Mouse (Mus musculus) midbrain, embryonic 12.5 days (tissue): ENCODE data around the gene Cfap54. TPM values are rescaled to one million over a fixed set of nuclear protein-coding genes. Genes with fewer than 3 reads are reported as not detected.

Experiments
- ATAC-seq: fragments of 200-750 bp; cut with Nextera tagmentation; 2 replicates; pipeline ENCODE4 v1.8.0; 2017; ENCODE audit warnings: low read depth, moderate TSS enrichment, moderate library complexity; ENCODE audit not compliant: low FRiP score
- H3K27ac ChIP-seq: fragments of 300-500 bp; sonication (generic); replicated peaks from 2 replicates; pipeline ENCODE4 v1.5.1; 2016; ENCODE audit warnings: mild to moderate bottlenecking
- H3K27me3 ChIP-seq: fragments of 300-500 bp; sonication (generic); 2 replicates; pipeline ENCODE4 v1.6.1; 2016; ENCODE audit warnings: mild to moderate bottlenecking
- H3K36me3 ChIP-seq: fragments of 300-500 bp; sonication (generic); 2 replicates; pipeline ENCODE4 v1.6.1; 2016
- H3K4me1 ChIP-seq: fragments of 300-500 bp; sonication (generic); 2 replicates; pipeline ENCODE4 v1.6.1; 2016
- H3K4me2 ChIP-seq: fragments of 300-500 bp; sonication (generic); replicated peaks from 2 replicates; pipeline ENCODE4 v1.6.1; 2016; ENCODE audit warnings: mild to moderate bottlenecking, moderate library complexity
- H3K4me3 ChIP-seq: fragments of 300-500 bp; sonication (generic); 2 replicates; pipeline ENCODE4 v1.5.1; 2016; ENCODE audit warnings: mild to moderate bottlenecking
- H3K9ac ChIP-seq: fragments of 300-500 bp; sonication (generic); replicated peaks from 2 replicates; pipeline ENCODE4 v1.6.1; 2016; ENCODE audit warnings: mild to moderate bottlenecking, moderate library complexity
- H3K9me3 ChIP-seq: fragments of 300-500 bp; sonication (generic); 2 replicates; pipeline ENCODE4 v1.6.1; 2016; ENCODE audit warnings: mild to moderate bottlenecking
- WGBS: fragments of 180-500 bp; shearing (Covaris S2); methylation state at CpG from one replicate; pipeline ENCODE4 v1.1.7; 2016; 5-methylcytosine and 5-hydroxymethylcytosine counted together
- polyA plus RNA-seq: library from polyadenylated mRNA; unstranded; fragments of >200 nt; fragmentation: Nextera tagmentation; extraction: Ambion mirVana; gene quantifications from 2 replicates; pipeline ENCODE4 v1.2.1, GENCODE M21; 2016

Cfap54 gene
- polyA plus RNA-seq, 1 experiment from 2014 or later, result 1.3 TPM

GRCm38 (mm10) chr10:93071753-93072152, 9.7 kb downstream of the Cfap54 start:
- H3K36me3 ChIP-seq, result no peaks in the 10 kb centered on the region
- H3K27ac ChIP-seq, result no peak overlapping the region
- ATAC-seq, result no peak
- no peak overlapping the region for H3K4me3 ChIP-seq
- H3K4me1 ChIP-seq, result no peaks in the 10 kb centered on the region
- H3K27me3 ChIP-seq, result no peaks in the 10 kb centered on the region
- no peaks in the 10 kb centered on the region for H3K9me3 ChIP-seq
- H3K4me2 ChIP-seq, result no peak overlapping the region
- WGBS, result 71% methylated on average over 3 of the region's 3 CpGs
- no peak overlapping the region for H3K9ac ChIP-seq

GRCm38 (mm10) chr10:93070121-93070898, 11.1 kb downstream of the Cfap54 start:
- Histone ChIP-seq H3K27ac (no peak overlapping the region), H3K4me1 (no peaks in the 10 kb centered on the region), H3K36me3 (no peaks in the 10 kb centered on the region), H3K27me3 (no peaks in the 10 kb centered on the region), H3K4me2 (no peak overlapping the region), H3K9me3 (no peaks in the 10 kb centered on the region), H3K9ac (no peak overlapping the region), H3K4me3 (no peak overlapping the region)
- ATAC-seq, result no peak
- 80% methylated on average over 9 of the region's 9 CpGs for WGBS

- WGBS, result 82% methylated on average over 6 of the region's 6 CpGs
- Histone ChIP-seq H3K9me3 (no peaks in the 10 kb centered on the region), H3K4me3 (no peak overlapping the region), H3K9ac (no peak overlapping the region), H3K27me3 (no peaks in the 10 kb centered on the region), H3K36me3 (no peaks in the 10 kb centered on the region), H3K4me1 (no peaks in the 10 kb centered on the region), H3K4me2 (no peak overlapping the region), H3K27ac (no peak overlapping the region)
- no peak for ATAC-seq
Measured at GRCm38 (mm10) chr10:93069721-93070120, 11.7 kb downstream of the Cfap54 start.

- no peak for ATAC-seq
- H3K27me3 ChIP-seq, result no peaks in the 10 kb centered on the region
Measured at GRCm38 (mm10) chr10:93069041-93069679, 12.3 kb downstream of the Cfap54 start.

GRCm38 (mm10) chr10:93064973-93065372, 16.4 kb downstream of the Cfap54 start:
- H3K4me3 ChIP-seq, result no peak overlapping the region
- H3K4me2 ChIP-seq, result no peak overlapping the region
- 83% methylated on average over 10 of the region's 10 CpGs for WGBS
- H3K9ac ChIP-seq, result no peak overlapping the region
- no peaks in the 10 kb centered on the region for H3K27me3 ChIP-seq
- ATAC-seq, result no peak
- no peaks in the 10 kb centered on the region for H3K9me3 ChIP-seq
- no peak overlapping the region for H3K27ac ChIP-seq
- no peaks in the 10 kb centered on the region for H3K36me3 ChIP-seq
- H3K4me1 ChIP-seq, result no peaks in the 10 kb centered on the region

More at GRCm38 (mm10) chr10:93069041-93069679, 12.3 kb downstream of the Cfap54 start:
- Histone ChIP-seq H3K4me1 (no peaks in the 10 kb centered on the region), H3K27ac (no peak overlapping the region), H3K36me3 (no peaks in the 10 kb centered on the region), H3K9me3 (no peaks in the 10 kb centered on the region), H3K9ac (no peak overlapping the region), H3K4me3 (no peak overlapping the region), H3K4me2 (no peak overlapping the region)
- 86% methylated on average over 6 of the region's 6 CpGs for WGBS

- no peak overlapping the region for H3K4me3 ChIP-seq
- H3K9ac ChIP-seq, result no peak overlapping the region
- H3K4me1 ChIP-seq, result no peaks in the 10 kb centered on the region
- ATAC-seq, result no peak
- H3K4me2 ChIP-seq, result no peak overlapping the region
- H3K27me3 ChIP-seq, result no peaks in the 10 kb centered on the region
- no peaks in the 10 kb centered on the region for H3K36me3 ChIP-seq
- WGBS, result 69% methylated on average over 3 of the region's 3 CpGs
- H3K27ac ChIP-seq, result no peak overlapping the region
- H3K9me3 ChIP-seq, result no peaks in the 10 kb centered on the region
Measured at GRCm38 (mm10) chr10:93063576-93063975, 17.8 kb downstream of the Cfap54 start.

- H3K4me3 ChIP-seq, result no peak overlapping the region
- H3K36me3 ChIP-seq, result no peaks in the 10 kb centered on the region
- no peak overlapping the region for H3K9ac ChIP-seq
- no peak overlapping the region for H3K4me2 ChIP-seq
- H3K27ac ChIP-seq, result no peak overlapping the region
- no peak for ATAC-seq
- WGBS, result 84% methylated on average over 4 of the region's 4 CpGs
- H3K9me3 ChIP-seq, result no peaks in the 10 kb centered on the region
- no peaks in the 10 kb centered on the region for H3K4me1 ChIP-seq
- no peaks in the 10 kb centered on the region for H3K27me3 ChIP-seq
Measured at GRCm38 (mm10) chr10:93062395-93062794, 19.0 kb downstream of the Cfap54 start.

GRCm38 (mm10) chr10:93053867-93054266, 27.6 kb downstream of the Cfap54 start:
- Histone ChIP-seq H3K4me3 (no peak overlapping the region), H3K27ac (no peak overlapping the region), H3K27me3 (no peaks in the 10 kb centered on the region), H3K9me3 (no peaks in the 10 kb centered on the region), H3K9ac (no peak overlapping the region), H3K4me1 (no peaks in the 10 kb centered on the region), H3K4me2 (no peak overlapping the region), H3K36me3 (no peaks in the 10 kb centered on the region)
- no peak for ATAC-seq
- 79% methylated on average over 6 of the region's 6 CpGs for WGBS

- no peak overlapping the region for H3K4me3 ChIP-seq
- 87% methylated on average over 4 of the region's 4 CpGs for WGBS
- ATAC-seq, result no peak
Measured at GRCm38 (mm10) chr10:93053315-93053714, 28.1 kb downstream of the Cfap54 start.

GRCm38 (mm10) chr10:93051016-93051726, 30.2 kb downstream of the Cfap54 start:
- WGBS, result 37% methylated on average over 13 of the region's 13 CpGs
- Histone ChIP-seq H3K4me2 (peak overlapping the region; percentile 42), H3K4me1 (no peaks in the 10 kb centered on the region), H3K4me3 (peak overlapping the region; percentile 20; the same call in 1 of the 2 replicates), H3K36me3 (no peaks in the 10 kb centered on the region), H3K27ac (no peak overlapping the region), H3K9me3 (no peaks in the 10 kb centered on the region), H3K27me3 (no peaks in the 10 kb centered on the region), H3K9ac (no peak overlapping the region)
- ATAC-seq, result no peak

More at GRCm38 (mm10) chr10:93053315-93053714, 28.1 kb downstream of the Cfap54 start:
- no peaks in the 10 kb centered on the region for H3K36me3 ChIP-seq
- H3K27ac ChIP-seq, result no peak overlapping the region
- no peaks in the 10 kb centered on the region for H3K4me1 ChIP-seq
- no peaks in the 10 kb centered on the region for H3K27me3 ChIP-seq
- no peak overlapping the region for H3K9ac ChIP-seq
- no peak overlapping the region for H3K4me2 ChIP-seq
- H3K9me3 ChIP-seq, result no peaks in the 10 kb centered on the region

GRCm38 (mm10) chr10:93050571-93050970, 30.8 kb downstream of the Cfap54 start:
- Histone ChIP-seq H3K4me2 (no peak overlapping the region), H3K36me3 (no peaks in the 10 kb centered on the region), H3K9ac (no peak overlapping the region), H3K9me3 (no peaks in the 10 kb centered on the region), H3K4me3 (no peak overlapping the region), H3K27me3 (no peaks in the 10 kb centered on the region), H3K4me1 (no peaks in the 10 kb centered on the region), H3K27ac (no peak overlapping the region)
- ATAC-seq, result no peak
- 37% methylated on average over 3 of the region's 3 CpGs for WGBS

GRCm38 (mm10) chr10:93043195-93043594, 38.2 kb downstream of the Cfap54 start:
- no peak for ATAC-seq
- Histone ChIP-seq H3K4me3 (no peak overlapping the region), H3K27ac (no peak overlapping the region), H3K9ac (no peak overlapping the region), H3K9me3 (no peaks in the 10 kb centered on the region), H3K4me1 (no peaks in the 10 kb centered on the region), H3K4me2 (no peak overlapping the region), H3K27me3 (no peaks in the 10 kb centered on the region), H3K36me3 (no peaks in the 10 kb centered on the region)
- 88% methylated on average over 10 of the region's 10 CpGs for WGBS
